Mouse (Mus musculus) ES-E14 (cell line): ENCODE results near the gene Bcl9l.
A peak's percentile ranks its signal among the peaks of the same experiment; 100 is the strongest.

Source experiments
- CHD2 ChIP-seq: IDR thresholded peaks from 2 replicates; pipeline ENCODE4 v1.6.1; 2014; ENCODE audit warnings: mild to moderate bottlenecking, low read depth, low read length, inconsistent platforms
- HCFC1 ChIP-seq: IDR thresholded peaks from 2 replicates; pipeline ENCODE4 v1.6.1; 2012; ENCODE audit warnings: low read length, inconsistent platforms, borderline replicate concordance; ENCODE audit not compliant: insufficient read depth

GRCm38 (mm10) chr9:44483510-44484044 is 952 bp downstream of the Bcl9l start:
- peak; percentile 91 for TF ChIP-seq HCFC1
- TF ChIP-seq CHD2, result no peak
